Mouse (Mus musculus): Measurements from ENCODE around the gene Rsph3b. TPM values are rescaled to one million over a fixed set of nuclear protein-coding genes. Genes with fewer than 3 reads are reported as not detected.
"Not testable (repeated sequence)": the region's sequence is repeated elsewhere in the genome, so short reads cannot be mapped to it uniquely, and the experiment has no call there.

Rsph3b gene
- 35.6 and 37.1 TPM in 2 replicates for polyA plus RNA-seq (2014; fragmentation: Nextera tagmentation; extraction: Ambion mirVana)

DNA sequence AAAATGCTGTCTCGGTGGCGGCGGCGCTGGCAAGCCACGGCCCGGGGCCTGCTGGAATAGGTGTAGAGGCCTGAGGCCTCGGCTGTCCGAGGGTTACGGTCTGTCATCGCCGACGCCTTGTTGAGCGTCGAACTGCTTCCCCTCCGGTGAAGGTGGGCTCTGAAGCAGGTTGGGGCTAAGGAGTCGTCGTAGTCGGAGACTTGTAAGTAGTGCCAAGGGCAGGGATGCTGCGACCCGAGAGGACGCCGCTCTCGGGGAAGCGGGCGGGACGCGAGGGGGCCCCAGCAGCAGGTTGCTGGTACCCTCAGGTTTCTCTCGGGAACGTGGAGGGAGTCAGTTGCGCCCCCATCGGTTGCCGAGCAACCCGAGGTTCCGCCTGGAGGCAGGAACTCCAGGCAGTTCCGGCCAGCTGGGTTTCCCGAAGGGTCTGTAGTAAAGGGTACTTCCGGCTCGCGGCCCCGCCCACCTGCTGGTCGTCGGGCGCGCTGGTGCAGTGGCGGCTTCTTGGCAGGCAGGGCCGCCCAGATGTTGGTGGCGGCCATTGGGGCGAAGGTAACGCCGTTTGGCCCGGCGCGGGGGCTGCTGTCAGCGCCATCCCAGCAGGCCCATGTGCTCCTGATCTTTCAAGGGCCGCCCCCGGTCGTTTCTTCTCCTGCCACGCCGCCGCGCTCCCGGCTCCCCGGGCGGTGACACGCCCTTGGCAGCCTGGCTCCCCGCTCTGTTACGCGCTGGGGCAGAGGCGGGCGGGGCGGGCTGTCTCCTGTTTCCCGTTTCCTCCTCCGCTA lies at the start of gene Rsph3b:
TSS of gene Rsph3b (minus strand) at position 699 of the 785 bp plus-strand sequence.
- H3K4me2 ChIP-seq = peak within 1 kb of the TSS; percentile 67
- H3K4me1 ChIP-seq (ENCODE audit: insufficient read depth); H3K9me3 ChIP-seq (ENCODE audit: low read depth, low read length); H3K36me3 ChIP-seq (ENCODE audit: insufficient read depth); H3K27me3 ChIP-seq (ENCODE audit: insufficient read depth, low read length): not testable (repeated sequence)
- H3K27ac ChIP-seq (ENCODE audit: low read depth) = peak within 1 kb of the TSS; percentile 70; the same call in 1 of the 2 replicates
- ATAC-seq (ENCODE audit: insufficient read depth) (peak; percentile 98), DNase-seq (peak; percentile 91)
- H3K4me3 ChIP-seq (ENCODE audit: low read depth, low read length) = peak within 1 kb of the TSS; percentile 51
- under 1% methylated on average over 67 of the region's 73 CpGs for WGBS
- H3K9ac ChIP-seq = peak within 1 kb of the TSS; percentile 32

DNA sequence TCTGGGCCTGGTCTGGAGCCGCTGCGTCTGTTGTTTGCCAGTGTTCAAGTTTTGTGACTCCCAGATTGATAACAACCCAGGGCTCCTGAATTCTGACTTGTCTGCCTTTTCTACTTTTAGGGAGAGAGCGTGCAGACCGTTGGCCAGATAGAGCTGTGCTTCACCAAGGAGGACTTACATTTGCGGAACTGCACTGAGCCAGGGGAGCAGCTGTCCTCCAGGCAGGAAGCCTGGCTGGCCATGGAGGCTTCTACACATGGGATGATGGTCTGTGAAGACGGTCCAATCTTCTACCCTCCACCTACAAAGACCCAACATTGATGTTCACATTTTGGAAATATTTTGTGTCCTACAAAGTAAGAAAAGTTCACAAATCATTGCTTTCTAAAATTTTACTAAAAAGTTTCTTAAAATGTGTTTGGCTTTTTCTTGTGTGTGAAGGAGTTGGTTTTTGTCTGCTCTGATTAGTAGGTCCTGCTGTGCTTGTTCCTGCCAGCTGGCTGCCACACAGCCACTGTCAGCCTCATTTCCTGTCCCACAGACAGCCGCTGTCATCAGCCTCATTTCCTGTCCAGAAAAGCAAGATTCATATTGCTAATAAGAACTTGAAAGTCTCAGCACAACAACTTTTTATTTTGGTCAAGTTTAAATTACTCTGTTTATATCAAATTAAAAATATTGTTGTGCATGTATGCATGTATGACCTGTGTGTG lies 49.5 kb upstream of the Rsph3b start:
- H3K4me3 ChIP-seq (ENCODE audit: low read depth, low read length); H3K27me3 ChIP-seq (ENCODE audit: insufficient read depth, low read length); H3K36me3 ChIP-seq (ENCODE audit: insufficient read depth); H3K9ac ChIP-seq; H3K27ac ChIP-seq (ENCODE audit: low read depth); DNase-seq; H3K4me2 ChIP-seq; H3K9me3 ChIP-seq (ENCODE audit: low read depth, low read length); H3K4me1 ChIP-seq (ENCODE audit: insufficient read depth); ATAC-seq (ENCODE audit: insufficient read depth): not testable (repeated sequence)
- 80% methylated on average over 1 of the region's 7 CpGs for WGBS

DNA sequence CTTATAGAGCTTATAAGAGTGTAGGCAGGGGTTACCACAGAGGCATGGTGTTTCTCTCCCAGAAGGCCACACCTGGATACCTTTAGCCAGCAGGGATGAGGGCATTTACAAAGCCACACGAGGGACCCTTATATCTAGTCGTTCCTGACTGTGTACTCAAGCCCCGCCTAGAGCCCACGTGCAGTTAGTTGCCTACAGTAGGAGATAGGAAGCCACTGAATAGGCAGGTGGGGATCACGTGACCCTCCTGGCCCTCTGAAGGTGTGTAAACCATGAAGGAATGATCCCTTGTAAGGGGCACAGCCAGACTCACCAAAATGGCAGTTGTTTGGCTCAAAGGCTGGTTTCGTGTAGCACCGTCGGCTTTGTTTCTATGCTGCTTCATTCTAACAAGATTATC lies 48.3 kb upstream of the Rsph3b start:
- WGBS = 78% methylated on average over 8 of the region's 8 CpGs

DNA sequence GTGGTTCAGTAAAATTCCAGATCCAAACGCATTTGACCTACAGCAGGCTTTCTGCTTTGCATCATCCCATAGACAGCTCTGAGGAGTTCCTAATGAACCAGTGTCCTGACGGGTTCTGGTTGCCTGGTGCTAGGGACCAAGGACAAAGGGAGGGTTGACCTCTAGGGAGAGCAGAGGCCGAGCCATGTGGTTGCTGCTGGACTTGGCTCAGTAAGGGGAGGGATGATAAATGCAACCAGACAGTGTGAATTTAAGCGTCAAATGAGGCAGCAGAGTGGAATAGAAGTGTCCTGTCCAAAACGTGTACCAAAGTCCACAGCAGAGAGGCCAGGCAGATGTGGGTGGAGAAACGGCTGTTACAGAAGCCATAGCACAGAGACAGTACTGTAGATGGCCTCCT lies 47.0 kb upstream of the Rsph3b start:
- not testable (repeated sequence) for H3K36me3 ChIP-seq (ENCODE audit: insufficient read depth); H3K27me3 ChIP-seq (ENCODE audit: insufficient read depth, low read length); H3K4me2 ChIP-seq; H3K9ac ChIP-seq; H3K27ac ChIP-seq (ENCODE audit: low read depth); ATAC-seq (ENCODE audit: insufficient read depth); H3K4me3 ChIP-seq (ENCODE audit: low read depth, low read length); H3K9me3 ChIP-seq (ENCODE audit: low read depth, low read length); H3K4me1 ChIP-seq (ENCODE audit: insufficient read depth); DNase-seq
- WGBS = no CpG with 5 or more reads among the region's 6 CpGs

More for the DNA sequence above, 48.3 kb upstream of the Rsph3b start:
- not testable (repeated sequence) for H3K9ac ChIP-seq; H3K4me2 ChIP-seq; H3K9me3 ChIP-seq (ENCODE audit: low read depth, low read length); H3K27me3 ChIP-seq (ENCODE audit: insufficient read depth, low read length); H3K4me1 ChIP-seq (ENCODE audit: insufficient read depth); H3K27ac ChIP-seq (ENCODE audit: low read depth); ATAC-seq (ENCODE audit: insufficient read depth); DNase-seq; H3K4me3 ChIP-seq (ENCODE audit: low read depth, low read length); H3K36me3 ChIP-seq (ENCODE audit: insufficient read depth)

DNA sequence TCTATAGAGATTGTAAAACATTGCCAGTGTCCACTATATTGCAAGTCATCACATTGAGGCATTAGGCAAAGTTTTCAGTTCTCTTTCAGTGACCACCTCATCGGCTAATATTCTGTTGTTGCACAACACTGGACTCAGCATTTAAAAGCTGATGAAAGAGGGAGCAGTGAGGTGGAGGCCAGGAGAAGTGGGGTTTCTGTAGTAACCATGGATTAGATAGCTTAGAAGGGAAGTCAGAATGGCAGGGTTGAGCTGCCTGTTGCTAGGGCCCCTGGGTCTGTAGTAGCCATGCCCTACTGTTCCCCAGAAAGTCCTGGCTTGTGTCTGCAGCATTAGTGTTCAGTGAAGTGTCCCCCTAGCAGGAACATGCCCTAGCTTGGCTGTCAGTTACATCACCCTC lies 37.6 kb upstream of the Rsph3b start:
- DNase-seq; H3K27me3 ChIP-seq (ENCODE audit: insufficient read depth, low read length); H3K36me3 ChIP-seq (ENCODE audit: insufficient read depth); ATAC-seq (ENCODE audit: insufficient read depth); H3K4me1 ChIP-seq (ENCODE audit: insufficient read depth); H3K9ac ChIP-seq; H3K4me3 ChIP-seq (ENCODE audit: low read depth, low read length); H3K9me3 ChIP-seq (ENCODE audit: low read depth, low read length); H3K27ac ChIP-seq (ENCODE audit: low read depth); H3K4me2 ChIP-seq: not testable (repeated sequence)
- WGBS = 92% methylated on average over 1 of the region's 1 CpGs

DNA sequence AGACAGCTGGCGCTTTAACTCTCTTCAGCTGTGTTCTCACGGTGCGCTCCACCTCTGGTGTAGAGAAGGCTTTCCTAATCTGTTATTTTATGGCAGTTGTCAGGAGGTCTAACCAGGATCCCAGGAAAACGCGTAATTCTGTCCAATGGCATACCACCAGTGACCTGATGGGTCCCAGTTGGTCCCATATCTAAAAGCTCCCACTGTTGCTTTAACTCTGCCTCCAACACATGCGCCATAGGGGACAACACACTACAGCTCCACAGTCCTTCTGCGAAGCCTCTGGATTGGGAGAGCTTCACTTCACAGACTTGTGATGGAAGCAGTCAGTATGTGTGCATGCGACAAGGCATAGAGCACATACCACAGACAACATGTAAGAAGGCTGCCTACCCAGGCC lies 31.7 kb upstream of the Rsph3b start:
- WGBS = 93% methylated on average over 5 of the region's 8 CpGs
- not testable (repeated sequence) for H3K4me3 ChIP-seq (ENCODE audit: low read depth, low read length); H3K4me1 ChIP-seq (ENCODE audit: insufficient read depth); H3K27me3 ChIP-seq (ENCODE audit: insufficient read depth, low read length); ATAC-seq (ENCODE audit: insufficient read depth); H3K27ac ChIP-seq (ENCODE audit: low read depth); H3K9me3 ChIP-seq (ENCODE audit: low read depth, low read length); H3K9ac ChIP-seq; H3K4me2 ChIP-seq; DNase-seq; H3K36me3 ChIP-seq (ENCODE audit: insufficient read depth)

DNA sequence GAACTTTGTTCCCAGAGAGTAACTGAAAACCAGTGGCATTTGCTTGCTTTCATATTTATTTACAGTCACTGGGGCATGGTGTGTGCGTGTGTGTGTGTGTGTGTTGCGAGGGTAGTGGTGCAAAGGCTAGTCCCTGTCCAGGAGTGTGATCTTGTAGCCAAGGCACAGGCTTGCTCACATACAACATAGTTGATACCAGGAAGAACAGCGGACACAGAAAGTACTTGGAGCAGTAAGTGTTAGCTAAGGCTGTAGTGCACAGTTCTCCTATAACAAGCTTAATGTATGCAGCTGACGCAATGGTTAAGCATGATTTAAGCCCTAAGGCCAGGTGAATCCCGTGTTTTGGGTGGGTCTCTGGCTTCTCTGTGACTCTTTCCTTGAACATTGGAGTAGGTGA lies 30.9 kb upstream of the Rsph3b start:
- WGBS = 11% methylated on average over 5 of the region's 5 CpGs
- Histone ChIP-seq H3K4me3 (ENCODE audit: low read depth, low read length) (peak overlapping the region; percentile 50), H3K9ac (peak overlapping the region; percentile 60; the same call in 1 of the 2 replicates), H3K4me2 (peak overlapping the region; percentile 56)
- ATAC-seq (ENCODE audit: insufficient read depth); H3K9me3 ChIP-seq (ENCODE audit: low read depth, low read length); H3K36me3 ChIP-seq (ENCODE audit: insufficient read depth); H3K27ac ChIP-seq (ENCODE audit: low read depth); H3K27me3 ChIP-seq (ENCODE audit: insufficient read depth, low read length); H3K4me1 ChIP-seq (ENCODE audit: insufficient read depth): not testable (repeated sequence)
- DNase-seq = peak; percentile 7

DNA sequence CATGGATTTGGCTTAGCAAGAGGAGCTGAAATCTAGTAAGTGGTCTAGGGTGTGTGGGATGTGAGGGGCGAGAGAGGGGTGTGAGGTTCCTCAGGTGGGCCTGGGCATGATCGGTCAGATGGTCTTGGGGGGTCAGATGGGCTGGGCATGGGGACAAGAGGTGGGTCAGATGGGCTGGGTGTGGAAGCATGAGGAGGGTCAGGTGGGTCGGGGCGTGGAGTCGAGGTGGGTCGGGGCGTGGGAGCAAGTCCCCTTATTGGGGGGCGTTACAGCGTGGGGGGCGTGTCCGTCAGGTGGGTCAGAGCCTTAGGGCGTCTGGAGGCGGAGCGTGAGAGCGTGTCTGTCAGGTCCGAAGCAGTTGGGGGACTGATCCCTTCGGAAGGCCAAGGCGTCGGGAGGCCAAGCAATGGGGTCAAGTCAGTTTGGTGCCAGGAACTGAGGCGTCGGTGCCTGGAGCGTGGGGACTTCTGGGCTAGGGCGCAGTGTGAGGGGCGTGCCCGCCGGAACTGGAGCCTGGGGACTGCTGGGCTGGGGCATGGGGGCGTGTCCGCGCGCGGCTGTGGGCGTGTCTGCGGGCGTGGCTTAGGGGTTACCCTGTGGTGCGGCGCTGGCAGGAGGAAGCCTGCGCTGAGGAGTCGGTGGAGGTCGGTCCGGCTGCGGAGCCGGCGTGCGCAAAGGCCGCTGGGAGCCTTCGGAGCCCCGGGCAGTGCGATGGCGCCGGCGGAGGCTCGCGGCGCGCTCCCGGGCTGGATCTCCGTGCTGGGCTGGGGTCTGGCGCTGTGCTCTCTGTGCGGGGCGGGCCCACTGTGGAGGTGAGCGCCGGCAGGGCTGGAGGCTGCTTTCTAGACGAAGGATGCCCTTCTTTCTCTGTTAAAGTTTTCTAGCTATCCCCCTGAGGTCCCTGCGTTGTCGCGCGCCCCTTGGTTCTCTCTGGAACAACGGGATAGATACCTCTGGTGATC lies 30.1 kb upstream of the Rsph3b start, which contains the start of gene Gm49721:
TSS of gene Gm49721 (plus strand) at position 618 of the 962 bp plus-strand sequence.
- H3K36me3 ChIP-seq (ENCODE audit: insufficient read depth); H3K27ac ChIP-seq (ENCODE audit: low read depth); H3K4me1 ChIP-seq (ENCODE audit: insufficient read depth); H3K9me3 ChIP-seq (ENCODE audit: low read depth, low read length); H3K27me3 ChIP-seq (ENCODE audit: insufficient read depth, low read length): not testable (repeated sequence)
- peak within 1 kb of the TSS; percentile 60 for H3K9ac ChIP-seq
- peak within 1 kb of the TSS; percentile 50 for H3K4me3 ChIP-seq (ENCODE audit: low read depth, low read length)
- WGBS = under 1% methylated on average over 24 of the region's 68 CpGs
- peak within 1 kb of the TSS; percentile 56 for H3K4me2 ChIP-seq
- ATAC-seq (ENCODE audit: insufficient read depth) = peak; percentile 99
- DNase-seq = peak; percentile 37

DNA sequence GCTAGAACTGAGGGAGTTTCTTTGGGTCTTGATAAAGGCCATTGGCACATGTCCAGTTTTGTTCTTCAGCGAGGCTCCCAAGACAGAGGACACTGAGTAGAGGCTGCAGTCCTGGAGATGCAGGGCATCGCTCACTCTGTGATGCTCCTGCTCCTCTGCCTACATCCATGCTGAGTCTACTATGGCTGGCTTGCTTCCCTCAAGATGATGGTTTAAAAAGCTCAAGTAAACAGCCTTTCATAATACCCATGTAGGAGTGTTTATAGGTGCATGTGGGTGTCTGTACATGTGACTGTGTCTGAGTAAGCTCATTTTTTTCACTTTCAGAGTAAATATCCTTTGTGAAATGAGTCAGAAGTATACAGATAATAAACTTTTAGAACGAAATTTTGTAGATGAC lies 26.5 kb upstream of the Rsph3b start:
- not testable (repeated sequence) for DNase-seq; H3K36me3 ChIP-seq (ENCODE audit: insufficient read depth); H3K27me3 ChIP-seq (ENCODE audit: insufficient read depth, low read length); H3K4me2 ChIP-seq; H3K4me1 ChIP-seq (ENCODE audit: insufficient read depth); H3K9me3 ChIP-seq (ENCODE audit: low read depth, low read length); H3K9ac ChIP-seq; ATAC-seq (ENCODE audit: insufficient read depth); H3K4me3 ChIP-seq (ENCODE audit: low read depth, low read length); H3K27ac ChIP-seq (ENCODE audit: low read depth)
- 56% methylated on average over 3 of the region's 3 CpGs for WGBS
